Mouse (Mus musculus) intestine, embryonic 14.5 days (tissue): ENCODE data around the gene Fzr1. TPM values are rescaled to one million over a fixed set of nuclear protein-coding genes. Genes with fewer than 3 reads are reported as not detected.
A peak's percentile ranks its signal among the peaks of the same experiment; 100 is the strongest.

Experiments
- ATAC-seq: fragments of 200-750 bp; cut with Nextera tagmentation; replicated peaks from 2 replicates; pipeline ENCODE4 v1.8.0; 2017; ENCODE audit warnings: low read depth, moderate number of reproducible peaks, moderate TSS enrichment, moderate library complexity; ENCODE audit not compliant: low FRiP score, low TSS enrichment
- DNase-seq: peaks from one replicate; pipeline ENCODE4 v3.0.0-alpha.2; 2018; ENCODE audit warnings: low spot score
- H3K27ac ChIP-seq: fragments of 300-500 bp; sonication (generic); 2 replicates; pipeline ENCODE4 v1.5.1; 2014; ENCODE audit warnings: low read depth, mild to moderate bottlenecking, control low read depth
- H3K27me3 ChIP-seq: fragments of 300-500 bp; sonication (generic); replicated peaks from 2 replicates; pipeline ENCODE4 v1.6.1; 2014; ENCODE audit warnings: low read length, control low read depth; ENCODE audit not compliant: control insufficient read depth, insufficient read depth
- H3K36me3 ChIP-seq: fragments of 300-500 bp; sonication (generic); 2 replicates; pipeline ENCODE4 v1.6.1; 2014; ENCODE audit warnings: low read length, control low read depth; ENCODE audit not compliant: control insufficient read depth, insufficient read depth
- H3K4me1 ChIP-seq: fragments of 300-500 bp; sonication (generic); replicated peaks from 2 replicates; pipeline ENCODE4 v1.6.1; 2014; ENCODE audit warnings: low read length, control low read depth, mixed read lengths; ENCODE audit not compliant: control insufficient read depth, insufficient read depth
- H3K4me2 ChIP-seq: fragments of 300-500 bp; sonication (generic); 2 replicates; pipeline ENCODE4 v1.6.1; 2014; ENCODE audit warnings: low read length
- H3K4me3 ChIP-seq: fragments of 300-500 bp; sonication (generic); 2 replicates; pipeline ENCODE4 v1.5.1; 2014; ENCODE audit warnings: low read depth, low read length, control low read depth, mixed read lengths
- H3K9ac ChIP-seq: fragments of 300-500 bp; sonication (generic); 2 replicates; pipeline ENCODE4 v1.6.1; 2014; ENCODE audit warnings: mild to moderate bottlenecking, low read length
- H3K9me3 ChIP-seq: fragments of 300-500 bp; sonication (generic); 2 replicates; pipeline ENCODE4 v1.6.1; 2016; ENCODE audit warnings: low read length, control low read depth; ENCODE audit not compliant: control insufficient read depth
- WGBS: fragments of 180-500 bp; shearing (Covaris S2); extraction: QIAGEN DNeasy Blood & Tissue Kit; methylation state at CpG from one replicate; pipeline ENCODE4 v1.1.7; 2014; 5-methylcytosine and 5-hydroxymethylcytosine counted together
- polyA plus RNA-seq: library from polyadenylated mRNA; unstranded; fragments of >200 nt; fragmentation: Nextera tagmentation; extraction: Ambion mirVana; gene quantifications from 2 replicates; pipeline ENCODE4 v1.2.1, GENCODE M21; 2014

The Fzr1 gene
- polyA plus RNA-seq = 93.3 and 93.9 TPM in 2 replicates

GRCm38 (mm10) chr10:81377793-81378552, at the start of gene Fzr1:
Gene Fzr1, minus strand, starts transcription at chr10:81378516.
- peak; percentile 64 for ATAC-seq
- peak within 1 kb of the TSS; percentile 71 for H3K4me3 ChIP-seq

GRCm38 (mm10) chr10:81427804-81428506, 49.6 kb upstream of the Fzr1 start:
- peaks cover 23% of the 10 kb centered on the region for H3K4me1 ChIP-seq
- H3K9me3 ChIP-seq = no peaks in the 10 kb centered on the region
- DNase-seq (peak; percentile 50), ATAC-seq (no peak)
- H3K27ac ChIP-seq = no peak overlapping the region
- H3K4me3 ChIP-seq = no peak overlapping the region
- WGBS = 75% methylated on average over 8 of the region's 8 CpGs
- peaks cover 3% of the 10 kb centered on the region; the same call in 1 of the 2 replicates for H3K27me3 ChIP-seq
- H3K4me2 ChIP-seq = no peak overlapping the region
- no peaks in the 10 kb centered on the region for H3K36me3 ChIP-seq
- H3K9ac ChIP-seq = no peak overlapping the region

More at GRCm38 (mm10) chr10:81377793-81378552, at the start of gene Fzr1:
- H3K9ac ChIP-seq = peak within 1 kb of the TSS; percentile 85
- under 1% methylated on average over 56 of the region's 59 CpGs for WGBS
- peak within 1 kb of the TSS; percentile 81 for H3K27ac ChIP-seq
- no peaks in the 10 kb centered on the region for H3K27me3 ChIP-seq
- peaks cover 15% of the 10 kb centered on the region for H3K4me1 ChIP-seq
- H3K4me2 ChIP-seq = peak within 1 kb of the TSS; percentile 86
- H3K36me3 ChIP-seq = peaks cover 26% of the 10 kb centered on the region
- no peaks in the 10 kb centered on the region for H3K9me3 ChIP-seq
- DNase-seq = peak; percentile 55

GRCm38 (mm10) chr10:81427327-81427726, 49.0 kb upstream of the Fzr1 start:
- Histone ChIP-seq H3K9me3 (no peaks in the 10 kb centered on the region), H3K4me2 (peak overlapping the region; percentile 75), H3K27me3 (peaks cover 3% of the 10 kb centered on the region; the same call in 1 of the 2 replicates), H3K4me3 (peak overlapping the region; percentile 58), H3K27ac (no peak overlapping the region), H3K9ac (peak overlapping the region; percentile 65; the same call in 1 of the 2 replicates), H3K36me3 (no peaks in the 10 kb centered on the region), H3K4me1 (peaks cover 23% of the 10 kb centered on the region)
- ATAC-seq = no peak
- WGBS = 26% methylated on average over 3 of the region's 3 CpGs
- DNase-seq = no peak

- peak overlapping the region; percentile 75 for H3K4me2 ChIP-seq
- H3K27ac ChIP-seq = 0 out of 2 replicates have a peak overlapping the region, but pooled peaks have one; percentile 33
- peak overlapping the region; percentile 58 for H3K4me3 ChIP-seq
- no peaks in the 10 kb centered on the region for H3K36me3 ChIP-seq
- peak overlapping the region; percentile 65 for H3K9ac ChIP-seq
- no peaks in the 10 kb centered on the region for H3K9me3 ChIP-seq
- no peak for DNase-seq
- ATAC-seq = no peak
- peaks cover 23% of the 10 kb centered on the region for H3K4me1 ChIP-seq
- WGBS = 1% methylated on average over 38 of the region's 38 CpGs
- peaks cover 3% of the 10 kb centered on the region; the same call in 1 of the 2 replicates for H3K27me3 ChIP-seq
Observed at GRCm38 (mm10) chr10:81426897-81427296, 48.6 kb upstream of the Fzr1 start.

GRCm38 (mm10) chr10:81426081-81426671, 47.9 kb upstream of the Fzr1 start:
- Histone ChIP-seq H3K27ac (0 out of 2 replicates have a peak overlapping the region, but pooled peaks have one; percentile 33), H3K4me1 (peaks cover 23% of the 10 kb centered on the region), H3K4me2 (peak overlapping the region; percentile 75), H3K27me3 (peaks cover 3% of the 10 kb centered on the region; the same call in 1 of the 2 replicates), H3K9me3 (no peaks in the 10 kb centered on the region), H3K4me3 (peak overlapping the region; percentile 58), H3K36me3 (no peaks in the 10 kb centered on the region), H3K9ac (peak overlapping the region; percentile 65)
- ATAC-seq (no peak), DNase-seq (no peak)
- under 1% methylated on average over 21 of the region's 33 CpGs for WGBS

DNA sequence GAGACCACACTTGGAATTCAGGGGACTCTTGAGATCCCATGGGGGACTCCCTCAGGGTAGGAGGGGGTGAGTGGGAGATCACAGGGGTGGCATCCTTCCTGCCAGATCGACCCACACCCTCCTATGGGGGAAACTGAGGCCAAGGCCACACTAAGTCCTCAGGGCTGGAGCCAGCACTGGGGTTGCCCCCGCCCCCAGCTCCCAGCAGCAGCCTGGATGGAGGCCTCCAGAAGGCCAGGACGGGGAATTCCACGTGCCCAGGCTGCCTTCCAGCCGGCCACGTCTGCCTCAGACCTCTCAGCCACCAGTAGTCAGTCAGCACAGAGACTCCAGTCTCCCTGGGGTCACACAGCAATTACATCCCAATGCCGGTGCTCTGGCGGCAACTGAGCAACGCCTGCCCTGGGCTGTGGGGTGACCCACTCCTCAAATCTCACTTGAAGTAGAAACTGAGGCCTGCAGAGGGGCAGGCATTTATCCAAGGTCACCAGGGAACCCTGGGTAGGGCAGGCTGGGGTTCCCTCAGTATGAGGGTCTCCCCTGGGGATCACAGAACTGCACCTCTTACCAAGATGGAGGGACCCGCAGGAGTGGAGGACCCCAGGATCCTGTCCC, 47.0 kb upstream of the Fzr1 start:
- ATAC-seq = no peak
- DNase-seq = no peak
- Histone ChIP-seq H3K36me3 (no peaks in the 10 kb centered on the region; the same call in 1 of the 2 replicates), H3K27me3 (peaks cover 3% of the 10 kb centered on the region; the same call in 1 of the 2 replicates), H3K9me3 (no peaks in the 10 kb centered on the region), H3K4me2 (peak overlapping the region; percentile 75), H3K4me3 (peak overlapping the region; percentile 58), H3K27ac (peak overlapping the region; percentile 51; the same call in 1 of the 2 replicates), H3K9ac (no peak overlapping the region), H3K4me1 (peaks cover 23% of the 10 kb centered on the region)
- WGBS = 39% methylated on average over 10 of the region's 10 CpGs

DNA sequence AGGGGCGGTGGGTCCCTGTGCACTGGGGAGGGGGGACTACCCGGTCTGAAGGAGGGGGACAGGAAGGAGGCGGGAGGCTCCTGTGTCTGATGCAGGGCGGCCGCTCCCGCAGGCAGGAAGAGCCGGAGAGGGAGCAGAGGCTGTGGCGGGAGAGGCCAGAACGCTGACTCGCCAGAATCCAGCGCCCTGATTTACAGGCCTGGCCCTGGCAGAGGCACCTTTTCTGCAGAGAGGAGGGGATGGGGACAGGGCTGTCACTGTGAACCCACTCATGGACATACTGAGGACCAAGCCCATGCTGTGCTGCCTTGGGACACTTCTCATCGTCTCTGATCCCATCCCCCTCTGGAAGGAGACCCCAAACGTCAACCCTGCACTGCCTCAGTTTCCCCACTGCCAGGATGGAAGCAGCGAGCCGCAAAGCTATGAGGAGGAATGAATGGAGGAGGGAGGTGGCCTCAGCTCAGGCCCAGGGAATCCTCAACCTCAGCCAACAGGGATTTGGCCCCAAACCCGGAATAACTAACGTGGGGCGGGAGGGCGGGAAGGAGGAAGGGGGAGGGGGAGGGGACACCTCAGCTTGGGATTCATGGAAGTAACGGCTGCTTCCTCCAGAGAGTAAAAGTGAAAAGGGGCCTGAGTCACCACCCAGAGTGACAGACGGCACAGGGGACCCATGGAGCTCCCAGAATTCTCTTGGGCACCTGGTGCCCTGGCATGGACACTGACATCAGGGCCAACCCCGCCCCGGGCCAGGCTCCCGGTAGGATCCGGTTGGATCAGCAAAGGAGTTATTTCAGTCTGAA, 46.1 kb upstream of the Fzr1 start:
- Histone ChIP-seq H3K4me2 (peak overlapping the region; percentile 75), H3K36me3 (peaks cover 4% of the 10 kb centered on the region; the same call in 1 of the 2 replicates), H3K4me3 (peak overlapping the region; percentile 58), H3K9ac (peak overlapping the region; percentile 40), H3K27ac (peak overlapping the region; percentile 51; the same call in 1 of the 2 replicates), H3K27me3 (peaks cover 3% of the 10 kb centered on the region; the same call in 1 of the 2 replicates), H3K9me3 (no peaks in the 10 kb centered on the region), H3K4me1 (peaks cover 23% of the 10 kb centered on the region)
- DNase-seq (peak; percentile 65), ATAC-seq (0 out of 2 replicates have a peak, but pooled peaks have one; percentile 14)
- WGBS = 8% methylated on average over 25 of the region's 25 CpGs
